9 mouse cellular contexts compared by ENCODE assay signal in the genomic region with DNA sequence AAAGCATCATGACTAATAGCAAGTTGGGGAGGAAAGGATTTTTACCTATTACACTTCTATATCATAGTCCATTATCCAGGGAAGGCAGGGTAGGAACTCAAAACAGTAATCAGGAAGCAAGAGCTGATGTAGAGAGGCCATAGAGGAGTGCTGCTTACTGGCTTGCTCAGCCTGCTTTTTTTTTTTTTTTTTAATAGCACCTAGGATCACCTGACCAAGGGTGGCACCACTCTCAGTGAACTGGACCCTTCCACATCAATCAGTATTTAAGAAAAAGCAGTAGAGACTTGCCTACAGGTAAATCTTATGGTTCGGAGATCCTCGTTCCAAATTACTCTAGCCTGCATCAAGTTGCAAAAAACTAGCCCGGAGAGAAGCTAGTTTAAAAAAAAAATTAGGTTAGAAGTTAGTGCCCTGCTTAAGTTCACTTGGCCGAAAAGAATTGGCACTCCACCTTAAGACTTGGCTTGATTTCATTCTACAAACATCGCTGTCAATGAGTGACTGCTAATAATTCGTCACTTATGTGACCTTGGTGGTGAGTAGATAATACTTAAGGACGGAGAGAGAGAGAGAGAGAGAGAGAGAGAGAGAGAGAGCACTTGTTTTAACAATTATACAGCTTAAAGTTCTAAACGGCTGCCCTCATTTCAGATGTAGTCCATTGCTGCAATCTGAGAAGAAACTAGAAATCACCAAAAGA. TPM values are rescaled to one million over a fixed set of nuclear protein-coding genes. Genes with fewer than 3 reads are reported as not detected.
DNase-seq lines count a peak whose midpoint lies in the region; ATAC-seq and TF ChIP-seq lines count a peak whose summit lies in the region.
"Had no signal": no experiment of that assay in that cellular context is flagged by ENCODE, and none has a peak within 500 bp of the region (broad histone marks: within the 10 kb centered on the region; RNA-seq: fewer than 3 reads in every experiment).

No protein-coding gene starts in this region.

- no peak for TF ChIP-seq CTCF in kidney, adult 2 months (conservative IDR thresholded peaks at IDR 0.05; ENCODE audit: insufficient read depth, insufficient read length, low read depth, low read length)
- no peak for TF ChIP-seq CTCF in midbrain, postnatal 0 days (IDR thresholded peaks at IDR 0.05)

- H3K4me1 ChIP-seq in kidney, adult 2 months (ENCODE audit: control insufficient read depth, insufficient read depth, low read length), result peaks cover 8% of the 10 kb centered on the region; the same call in 1 of the 2 replicates
- peaks cover 34% of the 10 kb centered on the region for H3K4me1 ChIP-seq in embryonic facial prominence, embryonic 15.5 days
- peaks cover 46% of the 10 kb centered on the region for H3K4me1 ChIP-seq in kidney, embryonic 15.5 days
- H3K4me1 ChIP-seq in midbrain, postnatal 0 days (ENCODE audit: insufficient read depth, low read length), result no peaks in the 10 kb centered on the region

- DNase-seq in kidney, adult 2 months, result peak; percentile 87
- no peak for DNase-seq in kidney, adult 18-20 months
- no peak for DNase-seq in midbrain, postnatal 0 days (ENCODE audit: low spot score)
- no peak for DNase-seq in layer of hippocampus, adult 8-10 months (ENCODE audit: low spot score in 2 of 2)
- no peak for DNase-seq in gastrocnemius, postnatal 10 days
- no peak for DNase-seq in urinary bladder, postnatal 25 days (ENCODE audit: low spot score)

- ATAC-seq in embryonic facial prominence, embryonic 15.5 days (ENCODE audit: insufficient number of reproducible peaks, low FRiP score, low TSS enrichment, low read depth), result no peak
- ATAC-seq in kidney, embryonic 15.5 days (replicated peaks; ENCODE audit: low FRiP score), result no peak
- ATAC-seq in midbrain, postnatal 0 days (ENCODE audit: low FRiP score), result no peak

- H3K27ac ChIP-seq in kidney, adult 2 months (ENCODE audit: insufficient read depth, low read depth, low read length), result peak overlapping the region; percentile 81
- H3K27ac ChIP-seq in embryonic facial prominence, embryonic 15.5 days (replicated peaks), result no peak overlapping the region
- peak overlapping the region; percentile 82 for H3K27ac ChIP-seq in kidney, embryonic 15.5 days
- no peak overlapping the region for H3K27ac ChIP-seq in midbrain, postnatal 0 days (ENCODE audit: low read depth, low read length)

- no peaks in the 10 kb centered on the region for H3K9me3 ChIP-seq in embryonic facial prominence, embryonic 15.5 days (replicated peaks)
- no peaks in the 10 kb centered on the region for H3K9me3 ChIP-seq in kidney, embryonic 15.5 days (replicated peaks)
- no peaks in the 10 kb centered on the region for H3K9me3 ChIP-seq in midbrain, postnatal 0 days (ENCODE audit: low read length)

- no peaks in the 10 kb centered on the region for H3K36me3 ChIP-seq in kidney, adult 2 months (ENCODE audit: control insufficient read depth, insufficient read depth, low read length)
- H3K36me3 ChIP-seq in embryonic facial prominence, embryonic 15.5 days, result no peaks in the 10 kb centered on the region
- no peaks in the 10 kb centered on the region for H3K36me3 ChIP-seq in kidney, embryonic 15.5 days
- H3K36me3 ChIP-seq in midbrain, postnatal 0 days (ENCODE audit: insufficient read depth, low read length), result no peaks in the 10 kb centered on the region

- TF ChIP-seq POLR2A in kidney, adult 2 months (IDR thresholded peaks at IDR 0.05; ENCODE audit: low read depth, low read length), result no peak

- peak overlapping the region; percentile 57 for H3K4me2 ChIP-seq in embryonic facial prominence, embryonic 15.5 days (replicated peaks)
- peak overlapping the region; percentile 83 for H3K4me2 ChIP-seq in kidney, embryonic 15.5 days
- peak overlapping the region; percentile 52 for H3K4me2 ChIP-seq in midbrain, postnatal 0 days (ENCODE audit: low read depth, low read length, poor library complexity, severe bottlenecking)

- no peaks in the 10 kb centered on the region for H3K27me3 ChIP-seq in kidney, adult 2 months (replicated peaks; ENCODE audit: control insufficient read depth, insufficient read depth, low read length)
- H3K27me3 ChIP-seq in embryonic facial prominence, embryonic 15.5 days, result no peaks in the 10 kb centered on the region
- H3K27me3 ChIP-seq in kidney, embryonic 15.5 days, result no peaks in the 10 kb centered on the region
- H3K27me3 ChIP-seq in midbrain, postnatal 0 days (ENCODE audit: insufficient read depth, low read length), result no peaks in the 10 kb centered on the region

- 17% methylated on average over 8 of the region's 8 CpGs for WGBS in kidney, adult 2 months
- 47% methylated on average over 8 of the region's 8 CpGs for WGBS in embryonic facial prominence, embryonic 15.5 days
- 55% methylated on average over 8 of the region's 8 CpGs for WGBS in kidney, embryonic 15.5 days
- 61% methylated on average over 8 of the region's 8 CpGs for WGBS in midbrain, postnatal 0 days

- H3K9ac ChIP-seq in embryonic facial prominence, embryonic 15.5 days, result no peak overlapping the region
- no peak overlapping the region for H3K9ac ChIP-seq in kidney, embryonic 15.5 days
- peak overlapping the region; percentile 54; the same call in 1 of the 2 replicates for H3K9ac ChIP-seq in midbrain, postnatal 0 days (replicated peaks; ENCODE audit: low read length, poor library complexity, severe bottlenecking)

- no peak overlapping the region for H3K4me3 ChIP-seq in kidney, adult 2 months (ENCODE audit: insufficient read depth, low read depth, low read length)
- H3K4me3 ChIP-seq in embryonic facial prominence, embryonic 15.5 days (replicated peaks), result peak overlapping the region; percentile 55
- peak overlapping the region; percentile 67 for H3K4me3 ChIP-seq in kidney, embryonic 15.5 days (replicated peaks)
- H3K4me3 ChIP-seq in midbrain, postnatal 0 days (ENCODE audit: low read depth, low read length), result peak overlapping the region; percentile 54

RNA-seq across cellular contexts. Expression of a gene that starts 1.0 kb away (rescaled TPM):
- polyA plus RNA-seq in kidney, adult 2 months (2012; rRNA removed), result 6.2 and 6.5 TPM in 2 replicates
- 6.7 and 6.9 TPM in 2 replicates for polyA plus RNA-seq in embryonic facial prominence, embryonic 15.5 days (2015; fragmentation: Nextera tagmentation; extraction: Ambion mirVana)
- 8.9 and 9.8 TPM in 2 replicates for polyA plus RNA-seq in kidney, embryonic 15.5 days (2015; fragmentation: Nextera tagmentation; extraction: Ambion mirVana)
- 14.9 and 17.0 TPM in 2 replicates for total RNA-seq in midbrain, postnatal 0 days (2014; rRNA removed)
- 4.8 and 5.2 TPM in 2 replicates for polyA plus RNA-seq in midbrain, postnatal 0 days (2015; fragmentation: Nextera tagmentation; extraction: Ambion mirVana)
- total RNA-seq in layer of hippocampus, adult 8-10 months (2022), result 10 to 100 TPM; 11.1 to 14.3 (median 12.6) TPM
- total RNA-seq in gastrocnemius, postnatal 10 days (2021), result 1 to 10 TPM; 6.0 to 7.5 TPM

RNA-seq across cellular contexts. Expression of a gene that starts 3.2 kb away (rescaled TPM):
- 3.7 and 4.5 TPM in 2 replicates for polyA plus RNA-seq in kidney, adult 2 months (2012; rRNA removed)
- polyA plus RNA-seq in embryonic facial prominence, embryonic 15.5 days (2015; fragmentation: Nextera tagmentation; extraction: Ambion mirVana), result 54.7 and 59.1 TPM in 2 replicates
- 28.5 and 29.1 TPM in 2 replicates for polyA plus RNA-seq in kidney, embryonic 15.5 days (2015; fragmentation: Nextera tagmentation; extraction: Ambion mirVana)
- total RNA-seq in midbrain, postnatal 0 days (2014; rRNA removed), result 5.6 and 8.2 TPM in 2 replicates
- 5.4 and 6.4 TPM in 2 replicates for polyA plus RNA-seq in midbrain, postnatal 0 days (2015; fragmentation: Nextera tagmentation; extraction: Ambion mirVana)
- 10 to 100 TPM; 12.3 to 18.3 (median 13.7) TPM for total RNA-seq in layer of hippocampus, adult 8-10 months (2022)
- total RNA-seq in gastrocnemius, postnatal 10 days (2021), result 10 to 100 TPM; 20.9 to 26.6 TPM
- total RNA-seq: monocyte, adult 5-6 weeks had no signal

RNA-seq across cellular contexts. Expression of a gene that starts 27.6 kb away (rescaled TPM):
- 2.3 and 2.6 TPM in 2 replicates for polyA plus RNA-seq in kidney, adult 2 months (2012; rRNA removed)
- 12.4 and 12.7 TPM in 2 replicates for polyA plus RNA-seq in embryonic facial prominence, embryonic 15.5 days (2015; fragmentation: Nextera tagmentation; extraction: Ambion mirVana)
- polyA plus RNA-seq in kidney, embryonic 15.5 days (2015; fragmentation: Nextera tagmentation; extraction: Ambion mirVana), result 6.2 and 8.6 TPM in 2 replicates
- 127 and 136 TPM in 2 replicates for total RNA-seq in midbrain, postnatal 0 days (2014; rRNA removed)
- 96.8 and 113 TPM in 2 replicates for polyA plus RNA-seq in midbrain, postnatal 0 days (2015; fragmentation: Nextera tagmentation; extraction: Ambion mirVana)
- total RNA-seq in layer of hippocampus, adult 8-10 months (2022), result 100 to 1,000 TPM; 101 to 107 (median 103) TPM
- total RNA-seq in gastrocnemius, postnatal 10 days (2021), result 10 to 100 TPM; 14.3 to 15.9 TPM
- total RNA-seq: monocyte, adult 5-6 weeks had no signal

Comparison
In these comparisons a context has a peak if more than half of its experiments do, and no peak if none do; other contexts are left out.
1. H3K27ac ChIP-seq: peak in kidney, adult 2 months (single experiment) and kidney, embryonic 15.5 days (single experiment); none in embryonic facial prominence, embryonic 15.5 days (single experiment) and midbrain, postnatal 0 days (single experiment).
2. Peak in every context shown above with its lines, with median percentiles within 50 percentile points of each other: H3K4me2 ChIP-seq.